Mouse (Mus musculus): ENCODE measurements at regions not wholly inside any gene's neighbourhood (a gene's known extent, or its start where the extent isn't known, plus 50 kb on each side); places are given as distances from the start of the nearest gene placed in this dataset.

DNA sequence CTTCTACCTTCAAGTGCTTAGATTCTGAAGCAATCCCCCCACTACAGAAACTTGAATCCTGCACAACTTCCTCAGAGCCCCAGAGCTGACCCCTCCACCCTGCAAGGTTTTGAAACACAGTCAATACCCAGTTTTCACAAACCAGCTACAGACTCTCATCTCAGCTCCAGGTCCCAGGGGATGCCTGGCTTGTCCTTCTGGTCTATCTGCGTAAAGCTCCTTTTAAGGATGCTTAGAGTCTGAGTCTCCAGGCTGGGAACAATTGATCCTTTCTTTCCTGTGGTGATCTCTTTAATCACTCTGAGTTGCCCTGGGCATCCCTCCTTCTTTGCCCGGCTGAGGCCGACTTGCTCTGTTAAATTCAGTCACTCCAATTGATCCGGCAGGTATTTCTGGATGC, 500.4 kb downstream of the Med13l start:
- no peaks in the 10 kb centered on the region for H3K9me3 ChIP-seq (replicated peaks; ENCODE audit: insufficient read depth, low read length)
- H3K27me3 ChIP-seq (ENCODE audit: control insufficient read depth in 1 of 2, insufficient read depth in 2 of 2, low read length in 2 of 2), result no peaks in the 10 kb centered on the region
- no peak overlapping the region for H3K4me3 ChIP-seq (ENCODE audit: control insufficient read depth in 1 of 2, insufficient read depth in 1 of 2, low read depth in 2 of 2, low read length in 2 of 2)
- no peak for DNase-seq (ENCODE audit: low read depth, low spot score)
- H3K9ac ChIP-seq (ENCODE audit: control insufficient read depth, low read depth, low read length, poor library complexity, severe bottlenecking), result no peak overlapping the region
- TF ChIP-seq MAX (IDR thresholded peaks at IDR 0.05; ENCODE audit: low read length) (no peak), UBTF (IDR thresholded peaks at IDR 0.05; ENCODE audit: borderline replicate concordance, insufficient read depth, low read depth, low read length) (no peak), SMC3 (IDR thresholded peaks at IDR 0.05; ENCODE audit: low read depth, low read length) (no peak), MYC (IDR thresholded peaks at IDR 0.05; ENCODE audit: low read depth, low read length) (no peak), JUND (IDR thresholded peaks at IDR 0.05; ENCODE audit: low read depth, low read length) (no peak), SIN3A (IDR thresholded peaks at IDR 0.05; ENCODE audit: low read length) (no peak), RCOR1 (IDR thresholded peaks at IDR 0.05; ENCODE audit: low read depth, low read length) (no peak), ZC3H11A (IDR thresholded peaks at IDR 0.05; ENCODE audit: low read depth, low read length) (no peak), CTCF (IDR thresholded peaks at IDR 0.05 in 2 of 3, conservative IDR thresholded peaks at IDR 0.05 in 1 of 3; ENCODE audit: control insufficient read depth in 1 of 3, insufficient read depth in 1 of 3, low read depth in 2 of 3, low read length in 3 of 3, poor library complexity in 1 of 3, severe bottlenecking in 1 of 3) (no peak), EP300 (IDR thresholded peaks at IDR 0.05; ENCODE audit: low read depth in 1 of 2, low read length in 2 of 2) (no peak), ZMIZ1 (IDR thresholded peaks at IDR 0.05; ENCODE audit: low read depth, low read length) (no peak), POLR2AphosphoS2 (IDR thresholded peaks at IDR 0.05; ENCODE audit: low read length) (no peak), TCF12 (IDR thresholded peaks at IDR 0.05; ENCODE audit: low read depth, low read length) (no peak)
- H3K27ac ChIP-seq (ENCODE audit: control insufficient read depth, low read depth, low read length), result no peak overlapping the region
- H3K79me2 ChIP-seq (ENCODE audit: control insufficient read depth, insufficient read depth, low read length, poor library complexity), result no peaks in the 10 kb centered on the region
- H3K36me3 ChIP-seq (ENCODE audit: control insufficient read depth in 1 of 2, insufficient read depth in 2 of 2, low read length in 2 of 2), result no peaks in the 10 kb centered on the region
- H3K4me1 ChIP-seq (ENCODE audit: control insufficient read depth in 1 of 2, insufficient read depth in 2 of 2, low read length in 2 of 2), result no peaks in the 10 kb centered on the region

DNA sequence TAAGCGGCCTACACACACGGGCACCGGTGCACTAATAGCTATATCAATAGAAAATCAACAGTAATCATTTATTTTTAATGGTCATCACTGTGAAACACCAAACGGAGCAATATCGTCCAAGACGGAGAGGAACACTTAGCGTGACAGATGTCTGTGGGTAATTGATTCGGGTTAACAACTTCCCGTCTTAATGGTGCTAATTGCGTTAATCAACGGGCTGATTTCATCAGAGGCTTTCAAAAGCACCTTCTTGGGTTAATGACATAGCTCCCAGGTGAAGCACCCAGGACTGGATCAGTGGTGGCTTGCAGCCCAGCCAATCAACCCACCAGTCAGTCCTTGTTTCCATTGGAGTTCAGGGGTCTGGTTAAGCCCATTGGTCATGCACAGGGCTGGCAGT, 502.0 kb downstream of the Med13l start:
- TF ChIP-seq KAT2A (conservative IDR thresholded peaks at IDR 0.05; ENCODE audit: low read depth, low read length), result no peak
- TF ChIP-seq BHLHE40 (IDR thresholded peaks at IDR 0.05; ENCODE audit: borderline replicate concordance, low read depth, low read length), result no peak
- no peak for TF ChIP-seq RAD21 (IDR thresholded peaks at IDR 0.05; ENCODE audit: low read depth, low read length)
- no peak for TF ChIP-seq TBP (IDR thresholded peaks at IDR 0.05; ENCODE audit: low read depth, low read length)
- TF ChIP-seq UBTF (IDR thresholded peaks at IDR 0.05; ENCODE audit: borderline replicate concordance, insufficient read depth, low read depth, low read length), result no peak
- no peak for TF ChIP-seq POLR2AphosphoS5 (IDR thresholded peaks at IDR 0.05; ENCODE audit: borderline replicate concordance, low read depth, low read length)
- Histone ChIP-seq H3K36me3 (ENCODE audit: control insufficient read depth in 1 of 2, insufficient read depth in 2 of 2, low read length in 2 of 2) (no peaks in the 10 kb centered on the region), H3K4me3 (ENCODE audit: control insufficient read depth in 1 of 2, insufficient read depth in 1 of 2, low read depth in 2 of 2, low read length in 2 of 2) (no peak overlapping the region), H3K9ac (ENCODE audit: control insufficient read depth, low read depth, low read length, poor library complexity, severe bottlenecking) (no peak overlapping the region), H3K79me2 (ENCODE audit: control insufficient read depth, insufficient read depth, low read length, poor library complexity) (no peaks in the 10 kb centered on the region), H3K27ac (ENCODE audit: control insufficient read depth, low read depth, low read length) (no peak overlapping the region), H3K27me3 (ENCODE audit: control insufficient read depth in 1 of 2, insufficient read depth in 2 of 2, low read length in 2 of 2) (no peaks in the 10 kb centered on the region), H3K9me3 (replicated peaks; ENCODE audit: insufficient read depth, low read length) (no peaks in the 10 kb centered on the region), H3K4me1 (ENCODE audit: control insufficient read depth in 1 of 2, insufficient read depth in 2 of 2, low read length in 2 of 2) (no peaks in the 10 kb centered on the region)
- no peak for DNase-seq (ENCODE audit: low read depth, low spot score)
